Mouse (Mus musculus) liver, adult (tissue): ENCODE measurements around the gene Wdr34.

Experiments
- GATA4 ChIP-seq: IDR thresholded peaks from 2 replicates; pipeline ENCODE4 v1.6.1; 2014; ENCODE audit warnings: mild to moderate bottlenecking, low read length; ENCODE audit not compliant: insufficient replicate concordance

Wdr34 gene

GRCm38 (mm10) chr2:30009101-30009500 lies 39.6 kb downstream of the Wdr34 start:
- TF ChIP-seq GATA4: no peak

GRCm38 (mm10) chr2:29991962-29992361 lies 56.7 kb downstream of the Wdr34 start:
- TF ChIP-seq GATA4: no peak
